Mouse (Mus musculus) brain, adult 2 months (tissue): ENCODE results near the gene Miip.

Experiments
- DNase-seq: peaks from one replicate; pipeline ENCODE4 v3.0.0; 2011; ENCODE audit warnings: low read depth, low spot score

Miip gene

DNA sequence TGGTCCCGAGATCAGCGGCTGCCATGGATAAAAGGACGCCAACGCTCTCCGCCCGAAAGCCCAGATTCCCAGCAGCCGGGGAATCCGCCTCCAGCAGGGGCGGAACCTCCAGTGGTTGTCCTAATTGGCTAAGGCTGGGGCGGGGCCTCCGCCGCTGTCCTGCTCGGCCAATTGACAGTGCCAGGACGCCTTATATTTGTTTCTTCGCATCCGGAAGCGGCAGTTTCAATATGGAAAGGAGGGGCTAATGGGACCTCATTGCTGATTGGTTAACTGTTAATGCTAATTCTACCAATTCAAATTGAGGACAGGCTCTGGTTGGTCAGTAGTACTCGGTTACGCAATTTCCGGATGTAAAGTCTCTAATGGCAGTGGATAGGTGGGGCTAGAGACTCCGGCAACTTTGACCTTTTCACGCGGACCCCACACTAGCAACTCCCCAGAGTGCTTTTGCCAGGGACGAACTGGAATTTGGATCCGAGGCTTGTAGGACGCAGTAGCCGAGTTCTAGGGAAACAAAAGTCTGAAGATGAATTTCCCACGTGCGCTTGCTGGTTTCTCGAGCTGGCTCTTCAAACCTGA lies at the start of gene Miip, which contains the start of gene Fv1:
TSS of gene Miip (minus strand) at position 367 of the 582 bp plus-strand sequence.
TSS of gene Fv1 (plus strand) at position 530 of the 582 bp plus-strand sequence.
- peak; percentile 99 for DNase-seq

- no peak for DNase-seq
Measured at GRCm38 (mm10) chr4:147909486-147909885, 40.9 kb upstream of the Miip start.

- DNase-seq, result no peak
Measured at GRCm38 (mm10) chr4:147906230-147906629, 37.6 kb upstream of the Miip start.

DNA sequence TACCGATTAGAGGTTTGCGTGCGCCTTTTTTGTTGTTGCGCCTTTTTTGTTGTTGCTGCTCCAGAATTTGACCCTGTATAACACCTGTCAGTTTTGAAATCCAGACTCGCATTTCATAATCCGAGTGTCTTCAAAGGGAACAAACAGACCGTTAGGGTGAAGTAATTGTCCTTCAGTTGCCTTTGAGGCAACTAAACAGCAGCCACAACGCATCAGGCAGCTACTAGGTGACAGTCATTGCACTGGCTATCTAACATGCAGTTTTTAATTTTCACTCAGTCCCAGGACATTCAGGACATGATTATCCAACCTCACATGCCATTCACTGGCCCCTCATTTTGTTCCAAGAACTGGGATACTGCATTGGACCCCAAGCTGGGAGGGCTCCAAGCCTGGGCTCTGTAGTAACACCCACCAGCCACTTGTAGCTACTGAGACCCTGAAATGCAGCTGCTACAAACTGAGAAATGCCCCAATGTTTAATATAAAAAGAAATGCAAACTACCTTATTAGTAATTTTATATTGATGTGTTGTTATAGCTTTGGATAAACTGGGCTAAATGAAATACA lies 36.6 kb upstream of the Miip start:
- DNase-seq, result no peak

GRCm38 (mm10) chr4:147904313-147905089 lies 35.9 kb upstream of the Miip start, which contains the start of gene Mfn2:
Mfn2 (minus strand) TSS chr4:147904704.
- DNase-seq, result peak; percentile 98

GRCm38 (mm10) chr4:147903601-147904000 lies 35.0 kb upstream of the Miip start:
- DNase-seq, result no peak

DNA sequence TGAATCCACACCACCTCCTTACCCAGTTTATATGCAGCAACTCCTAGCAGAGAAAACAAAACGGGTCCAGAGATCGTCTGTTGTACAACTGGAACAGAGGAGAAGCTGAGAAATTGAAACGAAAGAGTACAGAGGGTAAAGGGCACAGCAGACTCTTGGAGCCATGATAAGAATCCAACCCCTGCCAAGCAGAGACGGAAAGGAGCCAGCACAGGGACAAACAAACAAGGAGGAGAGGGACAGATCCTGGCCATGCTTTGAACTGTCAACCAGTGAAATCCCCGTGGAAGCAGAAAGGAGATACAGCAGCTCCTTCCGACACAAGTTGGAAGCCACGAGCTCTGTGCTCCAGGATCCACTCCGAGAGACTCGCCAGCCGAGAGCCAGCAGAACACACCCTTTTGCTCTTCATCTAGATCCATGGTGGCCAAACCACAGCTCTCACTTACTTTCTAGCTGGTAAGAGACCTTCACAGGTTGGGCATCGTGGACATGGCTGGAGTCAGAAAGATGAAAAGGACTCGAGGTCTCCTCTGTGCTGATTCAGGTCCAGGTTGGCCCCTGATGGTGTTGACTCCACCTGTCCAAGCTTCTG lies 34.4 kb upstream of the Miip start:
- no peak for DNase-seq

DNA sequence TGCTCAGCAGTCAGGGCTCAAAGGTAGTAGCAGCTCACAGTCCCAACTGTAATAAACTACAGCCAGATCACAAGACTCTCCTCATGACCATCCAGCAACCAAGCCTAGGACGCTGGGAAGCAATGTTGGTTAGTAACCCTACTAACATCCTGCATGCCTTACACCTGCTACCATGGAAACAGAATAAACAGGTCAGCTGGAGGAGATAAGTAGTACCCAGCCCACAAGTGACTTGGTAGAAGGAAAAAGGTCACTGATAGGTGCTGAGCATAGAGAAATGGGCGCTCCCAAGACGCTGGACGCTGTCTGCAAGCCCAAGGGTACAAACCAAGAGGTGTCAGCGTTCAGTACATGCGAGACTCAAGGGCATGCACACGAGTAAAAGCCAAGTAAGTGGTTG lies 31.8 kb upstream of the Miip start:
- no peak for DNase-seq

DNA sequence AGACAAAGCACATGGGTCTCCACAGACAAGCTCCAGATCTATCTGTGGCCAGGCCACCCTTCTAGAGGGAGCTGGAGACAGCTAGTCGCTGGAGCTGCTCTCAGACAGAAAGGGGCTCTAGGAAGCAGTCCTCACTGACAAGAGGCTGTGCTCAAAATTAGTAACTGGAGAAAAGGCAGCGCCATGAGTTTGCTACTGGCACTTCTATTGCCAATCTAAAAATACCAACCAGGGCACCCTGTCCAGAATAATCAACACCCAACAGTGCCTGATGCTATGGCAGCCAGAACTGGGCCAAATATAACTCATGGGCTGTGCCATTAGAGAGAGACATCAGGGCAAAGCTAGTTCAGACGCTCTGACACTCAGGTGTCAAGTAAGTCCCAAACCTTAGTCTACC lies 28.7 kb upstream of the Miip start:
- DNase-seq, result peak; percentile 73

- DNase-seq, result no peak
Measured at GRCm38 (mm10) chr4:147896411-147896810, 27.8 kb upstream of the Miip start.

DNA sequence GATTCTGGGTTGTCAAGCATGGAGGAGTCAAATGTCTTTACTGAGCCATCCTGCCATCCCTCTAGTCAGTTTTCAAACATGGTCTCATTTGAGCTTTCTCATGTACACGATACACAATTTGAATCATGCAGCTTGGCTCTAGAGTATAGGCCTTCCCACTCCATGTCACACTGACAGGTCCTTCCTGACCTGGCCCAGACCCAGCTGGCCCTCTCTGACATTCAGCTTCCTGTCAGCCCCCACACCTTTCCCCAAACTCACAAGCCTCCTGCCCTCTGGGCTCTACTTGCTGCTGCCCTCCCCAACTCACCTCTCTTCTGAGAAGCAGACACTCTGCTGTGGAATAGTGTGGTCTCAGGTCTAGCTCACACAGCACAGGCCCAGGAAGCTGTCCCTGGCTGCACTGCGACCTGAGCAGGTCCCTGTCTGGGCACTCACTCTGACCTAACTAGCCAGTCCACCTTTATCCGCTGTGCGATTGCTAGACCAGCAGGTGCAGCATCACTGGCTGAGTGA lies 27.3 kb upstream of the Miip start:
- no peak for DNase-seq

DNA sequence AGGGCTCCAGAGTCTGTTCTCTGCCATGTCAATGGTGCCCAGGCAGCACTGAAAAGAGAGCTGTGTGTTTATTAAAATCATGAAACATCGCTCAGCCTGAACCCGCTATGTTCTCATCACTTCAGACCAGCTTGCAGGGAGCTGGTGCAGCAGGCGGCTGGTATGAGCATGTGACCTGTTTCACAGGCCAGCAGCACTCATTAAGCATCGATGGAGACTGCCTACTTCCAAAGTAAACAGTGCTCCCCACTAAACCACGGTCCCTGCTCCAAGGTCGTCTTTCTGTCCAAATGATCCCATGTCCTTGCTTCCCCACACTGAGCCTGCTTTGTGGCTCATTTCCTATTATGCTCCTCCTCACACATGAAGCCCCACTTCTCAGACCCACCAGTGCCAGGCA lies 21.7 kb upstream of the Miip start:
- DNase-seq, result peak; percentile 50

DNA sequence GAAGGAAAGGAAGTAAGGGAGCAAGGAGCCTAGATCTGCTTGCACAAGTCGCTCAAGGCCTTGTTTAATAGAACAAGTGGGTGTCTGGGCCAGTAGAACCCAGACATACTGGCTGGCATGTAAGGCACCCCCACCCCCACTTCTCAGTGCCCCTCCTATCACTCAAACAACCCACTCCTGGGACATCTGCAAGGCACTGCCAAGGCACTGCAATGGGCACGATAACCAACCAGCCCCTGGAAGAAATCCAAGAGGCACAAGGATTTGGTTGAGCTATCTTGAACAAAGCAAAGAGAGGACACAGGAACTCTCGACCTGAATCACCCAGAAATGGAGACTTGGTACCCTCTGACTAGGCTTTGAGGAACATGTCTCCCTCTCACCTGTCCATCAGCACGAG lies 19.6 kb upstream of the Miip start:
- DNase-seq, result no peak

DNA sequence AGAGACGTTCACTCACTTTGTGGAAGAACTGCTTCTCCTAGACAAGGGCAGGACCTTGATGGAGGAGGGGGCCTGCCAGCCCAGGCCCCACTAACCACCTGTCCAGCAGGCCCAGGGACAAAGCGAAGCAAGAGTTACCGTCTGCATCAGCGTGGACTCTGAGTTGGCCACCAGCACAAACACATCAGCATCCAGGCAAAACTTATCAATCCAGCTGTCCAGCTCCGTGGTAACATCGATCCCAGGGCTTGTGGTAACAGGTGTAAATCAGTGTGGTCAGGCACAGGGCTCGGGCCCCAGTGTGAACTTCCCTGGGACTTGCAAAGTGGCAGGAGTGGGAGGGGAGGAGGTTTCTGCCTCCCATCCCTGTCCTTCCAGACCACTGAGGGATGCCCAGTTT lies 18.7 kb upstream of the Miip start:
- no peak for DNase-seq

DNA sequence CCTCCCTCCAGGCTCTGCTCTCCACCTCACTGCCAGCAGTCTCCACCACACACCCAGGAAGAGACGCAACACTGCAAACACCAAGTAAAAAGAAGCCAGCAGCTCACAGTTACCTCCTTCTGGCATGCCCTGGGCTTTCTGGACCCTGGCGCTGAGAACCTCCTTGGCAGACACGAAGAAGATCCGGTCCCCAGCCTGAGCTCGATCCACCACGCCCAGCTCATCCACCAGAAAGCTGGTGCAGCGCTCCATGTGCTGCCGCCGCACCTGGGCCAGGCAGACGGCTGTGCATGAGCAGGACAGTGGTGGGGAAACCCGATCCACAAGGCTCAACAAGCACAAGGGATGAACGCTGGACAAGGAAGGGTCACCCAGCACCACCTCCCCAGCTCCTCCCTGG lies 17.5 kb upstream of the Miip start:
- DNase-seq, result no peak

DNA sequence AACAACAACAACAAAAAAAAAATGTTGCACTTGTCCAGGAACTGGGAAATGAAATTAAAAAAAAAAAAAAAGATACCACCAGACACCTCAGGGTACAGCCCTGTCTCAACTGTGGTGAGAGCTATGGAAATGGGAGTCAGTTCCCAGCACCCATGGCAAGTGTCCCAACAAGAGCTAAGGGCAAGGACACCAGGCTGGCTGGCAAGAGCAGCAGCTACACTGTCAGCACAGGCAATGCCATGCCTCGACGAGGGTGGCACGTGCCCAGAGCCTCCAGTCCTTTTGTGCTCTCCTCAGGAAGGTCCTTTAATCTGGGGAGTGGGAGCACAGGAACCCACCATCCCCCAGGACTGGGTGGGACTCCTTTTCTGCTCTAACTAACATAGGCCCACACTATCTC lies 15.5 kb upstream of the Miip start:
- DNase-seq, result no peak

DNA sequence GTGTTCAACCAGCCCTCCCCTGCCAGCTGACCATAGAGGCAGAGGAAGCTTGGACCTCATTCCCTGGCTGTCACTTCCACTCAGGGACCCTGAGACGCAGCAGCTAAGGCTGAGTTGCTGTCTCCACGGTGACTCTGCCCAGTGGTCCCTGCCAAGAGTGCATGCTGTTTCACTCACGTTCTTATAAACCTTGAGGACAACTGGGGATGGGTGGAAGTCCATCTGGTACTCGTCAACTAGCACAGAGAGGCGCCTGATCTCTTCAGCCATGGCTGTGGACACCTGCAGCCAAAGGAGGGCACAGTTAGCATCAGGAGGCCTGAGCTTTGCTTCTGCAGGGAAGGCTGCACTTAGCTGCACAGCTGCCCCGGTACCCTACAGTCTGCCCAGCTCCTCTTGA lies 14.4 kb upstream of the Miip start:
- no peak for DNase-seq

GRCm38 (mm10) chr4:147881792-147882191 lies 13.2 kb upstream of the Miip start:
- DNase-seq, result no peak

GRCm38 (mm10) chr4:147879865-147880264 lies 11.2 kb upstream of the Miip start:
- no peak for DNase-seq

DNA sequence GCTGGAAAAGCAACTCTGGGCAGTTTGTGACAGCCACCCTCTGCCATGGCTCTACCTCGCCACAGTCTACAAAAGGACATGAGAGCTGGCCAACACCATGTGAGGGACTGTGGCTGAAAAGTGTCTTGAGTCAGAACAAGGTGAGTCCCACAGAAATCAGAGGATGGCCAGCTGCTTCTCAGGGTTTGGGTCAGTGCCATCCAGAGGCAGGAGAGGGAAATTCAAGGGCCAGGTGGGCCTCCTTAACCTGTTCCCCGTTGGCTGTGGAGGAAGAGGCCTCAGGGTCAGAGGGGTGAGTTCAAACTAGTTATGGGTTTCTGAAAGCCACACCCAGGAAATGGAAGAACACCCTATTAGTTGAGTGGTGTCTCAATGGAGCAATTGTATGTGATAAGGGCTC lies 10.8 kb upstream of the Miip start:
- no peak for DNase-seq

DNA sequence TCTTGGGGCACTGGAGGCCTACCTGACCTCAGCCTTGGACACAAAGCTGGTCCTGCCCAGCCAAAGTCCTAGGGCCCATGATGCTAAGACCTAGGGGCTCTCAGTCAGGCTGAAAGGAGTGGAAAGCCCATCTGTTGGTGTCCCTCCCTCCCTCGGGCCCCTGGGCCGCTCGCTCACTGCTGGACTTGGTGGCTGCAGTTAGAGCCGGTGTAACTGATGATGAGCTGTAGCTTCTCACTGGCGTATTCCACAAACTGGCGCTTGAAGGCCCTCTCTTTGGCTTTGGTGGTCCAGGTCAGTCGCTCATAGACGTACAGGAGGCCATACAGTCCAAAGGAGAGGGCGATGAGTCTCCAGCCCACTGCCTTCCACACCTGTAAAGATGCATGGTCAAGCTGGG lies 9.9 kb upstream of the Miip start:
- no peak for DNase-seq

DNA sequence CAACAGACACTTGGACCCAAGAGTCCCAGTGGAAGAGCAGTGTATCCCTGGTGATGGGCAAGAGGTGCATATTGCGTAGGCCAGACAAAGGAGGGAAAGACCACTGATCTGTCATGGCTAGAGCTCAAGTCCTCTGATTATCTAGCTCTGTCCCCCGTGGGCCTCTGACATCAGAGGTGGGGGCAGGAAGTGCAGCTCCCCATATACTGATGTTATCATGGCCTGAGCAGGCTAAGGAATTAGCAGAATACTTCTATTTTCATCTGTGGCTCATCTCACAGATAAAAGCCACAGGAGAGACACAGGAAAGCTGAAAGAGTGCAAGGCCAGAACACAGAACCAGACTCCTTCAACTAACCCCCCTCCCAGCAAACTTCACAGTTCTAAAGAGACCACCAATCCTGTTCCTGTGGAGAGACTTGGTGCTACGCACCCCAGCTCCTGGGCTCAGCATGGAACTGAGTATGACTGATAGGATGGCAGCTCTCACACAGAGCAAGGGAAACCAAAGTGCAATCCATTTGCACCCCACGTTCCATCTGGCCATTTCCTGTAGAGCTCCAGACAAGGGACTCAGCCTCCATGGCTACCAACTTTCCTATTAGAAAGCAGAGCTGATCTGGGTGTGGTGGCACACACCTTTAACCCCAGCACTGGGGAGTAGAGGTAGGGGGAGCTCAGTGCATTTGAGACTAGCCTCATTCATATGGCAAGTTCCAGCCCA lies 7.4 kb upstream of the Miip start:
- DNase-seq, result no peak
